Mouse (Mus musculus) intestine, postnatal 0 days (tissue): ENCODE results near the gene Fxn. TPM values are rescaled to one million over a fixed set of nuclear protein-coding genes. Genes with fewer than 3 reads are reported as not detected.

ENCODE experiments used
- ATAC-seq: fragments of 200-750 bp; cut with Nextera tagmentation; 2 replicates; pipeline ENCODE4 v1.8.0; 2017; ENCODE audit warnings: mild to moderate bottlenecking, moderate TSS enrichment, moderate library complexity
- H3K27ac ChIP-seq: fragments of 300-500 bp; sonication (generic); 2 replicates; pipeline ENCODE4 v1.5.1; 2014; ENCODE audit warnings: mild to moderate bottlenecking, low read depth, low read length, moderate library complexity
- H3K27me3 ChIP-seq: fragments of 300-500 bp; sonication (generic); replicated peaks from 2 replicates; pipeline ENCODE4 v1.6.1; 2014; ENCODE audit warnings: low read length, mixed read lengths; ENCODE audit not compliant: control insufficient read depth, insufficient read depth
- H3K36me3 ChIP-seq: fragments of 300-500 bp; sonication (generic); 2 replicates; pipeline ENCODE4 v1.6.1; 2014; ENCODE audit warnings: mild to moderate bottlenecking, moderate library complexity; ENCODE audit not compliant: control insufficient read depth, insufficient read depth
- H3K4me1 ChIP-seq: fragments of 300-500 bp; sonication (generic); replicated peaks from 2 replicates; pipeline ENCODE4 v1.6.1; 2014; ENCODE audit warnings: antibody characterized with exemption, low read length, mixed read lengths; ENCODE audit not compliant: control insufficient read depth, insufficient read depth
- H3K4me2 ChIP-seq: fragments of 300-500 bp; sonication (generic); replicated peaks from 2 replicates; pipeline ENCODE4 v1.6.1; 2014; ENCODE audit warnings: low read depth, mild to moderate bottlenecking, moderate library complexity
- H3K4me3 ChIP-seq: fragments of 300-500 bp; sonication (generic); 2 replicates; pipeline ENCODE4 v1.5.1; 2014; ENCODE audit warnings: low read depth, low read length
- H3K9ac ChIP-seq: fragments of 300-500 bp; sonication (generic); 2 replicates; pipeline ENCODE4 v1.6.1; 2014; ENCODE audit warnings: mild to moderate bottlenecking, low read depth, low read length
- H3K9me3 ChIP-seq: fragments of 300-500 bp; sonication (generic); 2 replicates; pipeline ENCODE4 v1.6.1; 2016; ENCODE audit warnings: mixed run types; ENCODE audit not compliant: control insufficient read depth
- CTCF ChIP-seq: sonication (generic); IDR thresholded peaks from 2 replicates; pipeline ENCODE4 v1.5.1; 2016; ENCODE audit warnings: low read depth, mild to moderate bottlenecking, control low read depth, antibody characterized with exemption, moderate library complexity
- WGBS: fragments of 180-500 bp; shearing (Covaris S2); extraction: QIAGEN DNeasy Blood & Tissue Kit; methylation state at CpG from one replicate; pipeline ENCODE4 v1.1.7; 2014; 5-methylcytosine and 5-hydroxymethylcytosine counted together
- polyA plus RNA-seq: library from polyadenylated mRNA; unstranded; fragments of >200 nt; fragmentation: Nextera tagmentation; extraction: Ambion mirVana; gene quantifications from 2 replicates; pipeline ENCODE4 v1.2.1, GENCODE M21; 2015

Fxn gene
- 18.9 and 21.1 TPM in 2 replicates for polyA plus RNA-seq

- no peak for TF ChIP-seq CTCF
- Histone ChIP-seq H3K4me2 (peak within 1 kb of the TSS; percentile 95), H3K4me1 (no peaks in the 10 kb centered on the region), H3K27ac (peak within 1 kb of the TSS; percentile 60), H3K9ac (peak within 1 kb of the TSS; percentile 58), H3K36me3 (no peaks in the 10 kb centered on the region), H3K9me3 (no peaks in the 10 kb centered on the region), H3K27me3 (no peaks in the 10 kb centered on the region), H3K4me3 (peak within 1 kb of the TSS; percentile 69)
- ATAC-seq: peak; percentile 71
- under 1% methylated on average over 13 of the region's 22 CpGs for WGBS
Measured at GRCm38 (mm10) chr19:24280601-24281228, at the start of gene Fxn. Fxn (minus strand) TSS chr19:24280605.

- Histone ChIP-seq H3K4me2 (no peak overlapping the region), H3K4me1 (no peaks in the 10 kb centered on the region), H3K27me3 (no peaks in the 10 kb centered on the region), H3K9ac (no peak overlapping the region), H3K27ac (no peak overlapping the region), H3K9me3 (no peaks in the 10 kb centered on the region), H3K36me3 (no peaks in the 10 kb centered on the region), H3K4me3 (no peak overlapping the region)
- 42% methylated on average over 2 of the region's 2 CpGs for whole genome bisulfite sequencing
- TF ChIP-seq CTCF: no peak
- ATAC-seq: no peak
Measured at GRCm38 (mm10) chr19:24327921-24328320, 47.5 kb upstream of the Fxn start.

- TF ChIP-seq CTCF: no peak
- Histone ChIP-seq H3K9me3 (no peaks in the 10 kb centered on the region), H3K9ac (no peak overlapping the region), H3K36me3 (no peaks in the 10 kb centered on the region), H3K4me1 (no peaks in the 10 kb centered on the region), H3K4me2 (no peak overlapping the region), H3K27ac (no peak overlapping the region; the same call in 1 of the 2 replicates), H3K27me3 (no peaks in the 10 kb centered on the region), H3K4me3 (no peak overlapping the region)
- ATAC-seq: no peak
- WGBS: 40% methylated on average over 1 of the region's 1 CpGs
Measured at GRCm38 (mm10) chr19:24326969-24327368, 46.6 kb upstream of the Fxn start.

- Histone ChIP-seq H3K9ac (no peak overlapping the region), H3K27me3 (no peaks in the 10 kb centered on the region), H3K4me3 (no peak overlapping the region), H3K4me2 (no peak overlapping the region), H3K4me1 (no peaks in the 10 kb centered on the region), H3K27ac (no peak overlapping the region), H3K9me3 (no peaks in the 10 kb centered on the region), H3K36me3 (no peaks in the 10 kb centered on the region)
- TF ChIP-seq CTCF: no peak
- no peak for ATAC-seq
- 76% methylated on average over 6 of the region's 6 CpGs for WGBS
Measured at GRCm38 (mm10) chr19:24325692-24326091, 45.3 kb upstream of the Fxn start.

GRCm38 (mm10) chr19:24323841-24324613, 43.6 kb upstream of the Fxn start:
- Histone ChIP-seq H3K27ac (no peak overlapping the region), H3K9me3 (no peaks in the 10 kb centered on the region), H3K27me3 (no peaks in the 10 kb centered on the region), H3K4me2 (no peak overlapping the region), H3K4me1 (no peaks in the 10 kb centered on the region), H3K4me3 (no peak overlapping the region), H3K36me3 (no peaks in the 10 kb centered on the region), H3K9ac (no peak overlapping the region)
- TF ChIP-seq CTCF: no peak
- no peak for ATAC-seq
- WGBS: 27% methylated on average over 10 of the region's 10 CpGs

GRCm38 (mm10) chr19:24321900-24322311, 41.5 kb upstream of the Fxn start:
- no peak for ATAC-seq
- Histone ChIP-seq H3K27ac (no peak overlapping the region), H3K9ac (no peak overlapping the region), H3K36me3 (no peaks in the 10 kb centered on the region), H3K4me2 (no peak overlapping the region), H3K4me1 (peaks cover 6% of the 10 kb centered on the region; the same call in 1 of the 2 replicates), H3K9me3 (no peaks in the 10 kb centered on the region), H3K4me3 (no peak overlapping the region), H3K27me3 (no peaks in the 10 kb centered on the region)
- TF ChIP-seq CTCF: no peak
- WGBS: 92% methylated on average over 8 of the region's 8 CpGs
